In the genomic region with DNA sequence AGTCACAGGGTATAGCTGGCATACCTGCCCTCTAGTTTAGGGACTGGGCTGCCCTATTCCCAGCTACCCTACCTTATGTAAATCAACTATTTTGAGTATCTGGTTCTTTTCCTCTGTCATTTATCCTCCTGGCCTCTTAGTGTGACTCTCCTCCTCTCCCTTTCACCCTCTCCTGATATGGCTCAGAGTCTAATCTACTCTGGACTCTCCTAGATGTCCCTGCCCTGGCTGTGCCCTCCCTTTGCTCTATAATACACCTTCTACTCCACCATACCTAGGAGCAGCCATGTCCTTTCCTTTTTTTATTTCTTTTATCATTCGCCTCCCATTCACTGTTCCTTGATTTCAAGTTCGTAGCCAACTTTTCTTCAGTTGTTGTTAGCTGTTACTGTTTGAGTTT, we compare ENCODE assay signal across 40 mouse cellular contexts. TPM values are rescaled to one million over a fixed set of nuclear protein-coding genes. Genes with fewer than 3 reads are reported as not detected.
"Had no signal": no experiment of that assay in that cellular context is flagged by ENCODE, and none has a peak within 500 bp of the region (broad histone marks: within the 10 kb centered on the region; RNA-seq: fewer than 3 reads in every experiment).

No protein-coding gene starts in this region.

- H3K4me3 ChIP-seq: left cerebral cortex, adult 2 months; limb, embryonic 10.5 days; limb, embryonic 12.5 days; limb, embryonic 13.5 days; limb, embryonic 15.5 days; liver, embryonic 12.5 days; liver, embryonic 15.5 days; lung, embryonic 15.5 days; megakaryocyte, embryonic 14.5 days; midbrain, embryonic 10.5 days; midbrain, embryonic 12.5 days; midbrain, embryonic 13.5 days; midbrain, embryonic 15.5 days; myocyte; neural tube, embryonic 12.5 days; neural tube, embryonic 13.5 days had no signal

- H3K9me3 ChIP-seq: limb, embryonic 10.5 days; limb, embryonic 12.5 days; limb, embryonic 13.5 days; limb, embryonic 15.5 days; liver, embryonic 12.5 days; liver, embryonic 15.5 days; lung, embryonic 15.5 days; megakaryocyte, embryonic 14.5 days; midbrain, embryonic 10.5 days; midbrain, embryonic 12.5 days; midbrain, embryonic 13.5 days; midbrain, embryonic 15.5 days; neural tube, embryonic 12.5 days; neural tube, embryonic 13.5 days had no signal

- H3K4me1 ChIP-seq: limb, embryonic 10.5 days; limb, embryonic 12.5 days; limb, embryonic 13.5 days; limb, embryonic 15.5 days; liver, embryonic 12.5 days; lung, embryonic 15.5 days; midbrain, embryonic 10.5 days; midbrain, embryonic 12.5 days; midbrain, embryonic 13.5 days; midbrain, embryonic 15.5 days; neural tube, embryonic 12.5 days; neural tube, embryonic 13.5 days had no signal

- H3K27ac ChIP-seq: left cerebral cortex, adult 2 months; limb, embryonic 10.5 days; limb, embryonic 12.5 days; limb, embryonic 13.5 days; limb, embryonic 15.5 days; liver, embryonic 12.5 days; liver, embryonic 15.5 days; lung, embryonic 15.5 days; macrophage; midbrain, embryonic 10.5 days; midbrain, embryonic 12.5 days; midbrain, embryonic 13.5 days; midbrain, embryonic 15.5 days; neural tube, embryonic 12.5 days; neural tube, embryonic 13.5 days had no signal

- H3K36me3 ChIP-seq: limb, embryonic 10.5 days; limb, embryonic 12.5 days; limb, embryonic 13.5 days; limb, embryonic 15.5 days; liver, embryonic 12.5 days; liver, embryonic 15.5 days; lung, embryonic 15.5 days; midbrain, embryonic 10.5 days; midbrain, embryonic 12.5 days; midbrain, embryonic 13.5 days; midbrain, embryonic 15.5 days; neural tube, embryonic 12.5 days; neural tube, embryonic 13.5 days had no signal

- DNase-seq: left cerebral cortex, postnatal 4 days; liver, postnatal 0 days; lung, adult 18-20 months; lung, adult 2 months; lung, embryonic 14.5 days; lung, postnatal 10 days; lung, postnatal 14 days; lung, postnatal 36 days; lung, postnatal 4 days; midbrain, embryonic 14.5 days had no signal

- ATAC-seq: liver, embryonic 12.5 days; liver, postnatal 0 days; lung, postnatal 0 days; midbrain, embryonic 13.5 days; midbrain, embryonic 15.5 days; midbrain, embryonic 16.5 days had no signal

- H3K4me2 ChIP-seq: limb, embryonic 12.5 days; limb, embryonic 13.5 days; limb, embryonic 15.5 days; liver, embryonic 12.5 days; liver, embryonic 15.5 days; lung, embryonic 14.5 days; lung, embryonic 15.5 days; midbrain, embryonic 11.5 days; midbrain, embryonic 12.5 days; midbrain, embryonic 13.5 days; midbrain, embryonic 15.5 days; neural tube, embryonic 12.5 days; neural tube, embryonic 13.5 days had no signal

- H3K9ac ChIP-seq: limb, embryonic 12.5 days; limb, embryonic 13.5 days; limb, embryonic 15.5 days; liver, embryonic 12.5 days; liver, embryonic 15.5 days; liver, postnatal 0 days; lung, embryonic 14.5 days; lung, embryonic 15.5 days; midbrain, embryonic 12.5 days; midbrain, embryonic 13.5 days; midbrain, embryonic 15.5 days; neural tube, embryonic 12.5 days; neural tube, embryonic 13.5 days had no signal

- H3K27me3 ChIP-seq: limb, embryonic 12.5 days; limb, embryonic 13.5 days; limb, embryonic 15.5 days; liver, embryonic 12.5 days; liver, embryonic 15.5 days; lung, embryonic 15.5 days; megakaryocyte, embryonic 14.5 days; midbrain, embryonic 12.5 days; midbrain, embryonic 13.5 days; midbrain, embryonic 15.5 days; neural tube, embryonic 12.5 days; neural tube, embryonic 13.5 days had no signal

RNA-seq across cellular contexts. Expression of a gene that starts 19.0 kb away (rescaled TPM):
- total RNA-seq: liver, adult 2 months; megakaryocyte progenitor cell, adult 5-6 weeks; megakaryocyte, adult 5-6 weeks; megakaryocyte-erythroid progenitor cell, adult 5-6 weeks; monocyte, adult 5-6 weeks had no signal
- polyA plus RNA-seq: limb, embryonic 10.5 days; limb, embryonic 11.5 days; limb, embryonic 12.5 days; limb, embryonic 13.5 days; limb, embryonic 15.5 days; liver, adult 2 months; liver, embryonic 15.5 days; lung, adult 2 months; lung, embryonic 14.5 days; lung, embryonic 15.5 days; lung, embryonic 16.5 days; lung, postnatal 0 days; macrophage; midbrain, embryonic 10.5 days; midbrain, embryonic 11.5 days; midbrain, embryonic 12.5 days; midbrain, embryonic 13.5 days; midbrain, embryonic 14.5 days; midbrain, postnatal 0 days; myocyte; neural tube, embryonic 11.5 days; neural tube, embryonic 12.5 days; neural tube, embryonic 13.5 days had no signal

RNA-seq across cellular contexts. Expression of a gene that starts 52.5 kb away (rescaled TPM):
- total RNA-seq: midbrain, postnatal 0 days had no signal
- polyA plus RNA-seq: limb, embryonic 10.5 days; midbrain, embryonic 10.5 days; midbrain, embryonic 12.5 days; midbrain, embryonic 13.5 days; midbrain, embryonic 16.5 days; midbrain, postnatal 0 days; myocyte; neural tube, embryonic 13.5 days had no signal

RNA-seq across cellular contexts. Expression of a gene that starts 54.4 kb away (rescaled TPM):
- total RNA-seq: liver, adult 2 months; megakaryocyte progenitor cell, adult 5-6 weeks; megakaryocyte, adult 5-6 weeks; megakaryocyte-erythroid progenitor cell, adult 5-6 weeks; monocyte, adult 5-6 weeks had no signal
- polyA plus RNA-seq: limb, embryonic 10.5 days; limb, embryonic 11.5 days; limb, embryonic 12.5 days; limb, embryonic 13.5 days; limb, embryonic 15.5 days; liver, adult 2 months; liver, embryonic 12.5 days; liver, embryonic 15.5 days; liver, embryonic 16.5 days; liver, postnatal 0 days; lung, adult 2 months; lung, embryonic 14.5 days; lung, embryonic 15.5 days; lung, embryonic 16.5 days; lung, postnatal 0 days; macrophage; midbrain, embryonic 10.5 days; midbrain, embryonic 11.5 days; midbrain, embryonic 12.5 days; midbrain, embryonic 13.5 days; midbrain, embryonic 14.5 days; midbrain, embryonic 15.5 days; midbrain, embryonic 16.5 days; myocyte; neural tube, embryonic 11.5 days; neural tube, embryonic 12.5 days had no signal
